8 mouse cellular contexts compared by ENCODE assay signal in the genomic region with DNA sequence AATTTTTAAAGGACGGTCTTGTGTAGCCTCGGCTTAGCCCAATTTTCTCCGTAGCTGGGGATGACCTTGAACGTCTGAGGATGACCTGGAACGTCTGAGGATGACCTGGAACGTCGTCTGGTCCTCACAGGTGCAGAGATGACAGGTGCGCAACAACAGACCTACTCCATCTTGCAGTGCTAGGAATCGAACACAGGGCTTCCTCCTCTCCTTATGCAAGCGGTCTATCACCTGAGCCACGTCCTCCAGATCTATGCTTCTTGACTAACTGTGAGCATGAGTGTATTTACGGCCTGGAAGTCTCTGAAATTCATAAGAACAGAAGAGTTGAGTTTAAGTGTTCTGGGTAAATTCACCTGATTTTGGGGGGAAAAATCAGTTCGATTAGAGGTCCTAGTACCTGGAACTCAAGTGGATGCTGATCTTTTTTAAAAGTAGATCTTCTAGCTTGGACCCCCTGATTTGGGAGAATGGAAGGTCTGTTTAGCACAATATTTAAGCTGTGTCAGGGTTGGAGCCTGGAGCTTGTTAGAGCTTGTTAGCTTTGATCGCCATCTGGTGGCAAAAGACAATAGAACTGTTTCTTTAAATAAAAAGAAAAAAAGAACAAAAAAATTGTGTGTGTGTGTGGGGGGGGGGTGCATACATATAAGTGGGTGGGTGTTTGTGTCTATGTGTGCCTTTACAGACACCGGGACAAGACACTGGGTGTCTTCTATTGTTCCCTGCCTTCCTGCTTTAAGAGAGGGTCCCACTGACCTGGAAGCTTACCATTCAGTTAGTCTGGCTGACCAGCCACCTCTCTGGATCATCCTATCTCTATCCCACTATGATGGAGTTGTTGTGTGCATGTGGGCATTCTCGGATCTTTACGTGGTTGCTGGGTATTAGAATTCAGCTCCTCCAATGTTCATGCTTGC. TPM values are rescaled to one million over a fixed set of nuclear protein-coding genes. Genes with fewer than 3 reads are reported as not detected.
DNase-seq lines count a peak whose midpoint lies in the region; TF ChIP-seq lines count a peak whose summit lies in the region.

No protein-coding gene starts in this region.

- H3K4me3 ChIP-seq in kidney, adult 2 months (ENCODE audit: insufficient read depth, low read depth, low read length): no peak overlapping the region

- H3K36me3 ChIP-seq in kidney, adult 2 months (ENCODE audit: control insufficient read depth, insufficient read depth, low read length): no peaks in the 10 kb centered on the region

- DNase-seq in kidney, adult 2 months: peak; percentile 25
- DNase-seq in kidney, postnatal 4 days: no peak
- DNase-seq in 416B (ENCODE audit: low read depth) (peak; percentile 61), NIH3T3 (ENCODE audit: low read depth) (peak; percentile 80)
- DNase-seq in layer of hippocampus, postnatal 10 days (ENCODE audit: low spot score in 2 of 2): peak; percentile 13 to 46
- DNase-seq in spleen, postnatal 10 days (ENCODE audit: low spot score in 2 of 2): no peak
- DNase-seq in ovary, postnatal 14 days (ENCODE audit: low spot score): no peak
- DNase-seq in c-Kit-positive CD71-positive TER-119-positive erythroid progenitor cells, embryonic 14.5 days (ENCODE audit: low spot score): no peak

- no peaks in the 10 kb centered on the region for H3K4me1 ChIP-seq in kidney, adult 2 months (ENCODE audit: control insufficient read depth, insufficient read depth, low read length)

- H3K27ac ChIP-seq in kidney, adult 2 months (ENCODE audit: insufficient read depth, low read depth, low read length): no peak overlapping the region

- WGBS in kidney, adult 2 months: 65% methylated on average over 17 of the region's 17 CpGs

- no peak for TF ChIP-seq CTCF in kidney, adult 2 months (conservative IDR thresholded peaks at IDR 0.05; ENCODE audit: insufficient read depth, insufficient read length, low read depth, low read length)

- no peak for TF ChIP-seq POLR2A in kidney, adult 2 months (IDR thresholded peaks at IDR 0.05; ENCODE audit: low read depth, low read length)

- H3K27me3 ChIP-seq in kidney, adult 2 months (replicated peaks; ENCODE audit: control insufficient read depth, insufficient read depth, low read length): no peaks in the 10 kb centered on the region; the same call in 1 of the 2 replicates

RNA-seq across cellular contexts. Expression of gene Egflam, which starts 45.5 kb away (rescaled TPM):
- polyA plus RNA-seq in kidney, adult 2 months (2012; rRNA removed): 6.8 and 7.8 TPM in 2 replicates
- total RNA-seq in layer of hippocampus, postnatal 10 days (2021): 1 to 10 TPM; 7.6 to 7.7 TPM

Comparison
In these comparisons a context has a peak if more than half of its experiments do, and no peak if none do; other contexts are left out.
1. DNase-seq: peak in kidney, adult 2 months (single experiment), 416B (single experiment), NIH3T3 (single experiment) and layer of hippocampus, postnatal 10 days (2 of 2); none in kidney, postnatal 4 days (0 of 2), spleen, postnatal 10 days (0 of 2), ovary, postnatal 14 days (single experiment) and c-Kit-positive CD71-positive TER-119-positive erythroid progenitor cells, embryonic 14.5 days (single experiment).